Mouse (Mus musculus) embryonic fibroblast, embryonic 13.5 days (primary cell): ENCODE results near the gene Aurkaip1. TPM values are rescaled to one million over a fixed set of nuclear protein-coding genes. Genes with fewer than 3 reads are reported as not detected.
A peak's percentile ranks its signal among the peaks of the same experiment; 100 is the strongest.

Experiments
- H3K27ac ChIP-seq: 2 replicates; pipeline ENCODE4 v1.5.1; 2012; ENCODE audit warnings: low read length, control low read depth, inconsistent platforms; ENCODE audit not compliant: insufficient read depth
- H3K4me1 ChIP-seq: 2 replicates; pipeline ENCODE4 v1.6.1; 2011; ENCODE audit warnings: low read length; ENCODE audit not compliant: control insufficient read depth, insufficient read depth
- H3K4me3 ChIP-seq: 2 replicates; pipeline ENCODE4 v1.5.1; 2011; ENCODE audit warnings: mild to moderate bottlenecking, control low read depth, low read length; ENCODE audit not compliant: insufficient read depth
- CTCF ChIP-seq: IDR thresholded peaks from 2 replicates; pipeline ENCODE4 v1.5.1; 2011; ENCODE audit warnings: mild to moderate bottlenecking, control low read depth, low read length, moderate library complexity, borderline replicate concordance; ENCODE audit not compliant: insufficient read depth
- POLR2A ChIP-seq: IDR thresholded peaks from 2 replicates; pipeline ENCODE4 v1.6.1; 2011; ENCODE audit warnings: low read depth, mild to moderate bottlenecking, control low read depth, low read length, moderate library complexity
- polyA plus RNA-seq: library from polyadenylated mRNA; stranded (reverse); fragments of >200 nt; gene quantifications from 2 replicates; pipeline ENCODE4 v1.2.4, GENCODE M21; 2011; ENCODE audit warnings: low read depth; ENCODE audit not compliant: missing spikeins, insufficient read length

The Aurkaip1 gene
- polyA plus RNA-seq, 1 experiment, result 73.1 TPM

DNA sequence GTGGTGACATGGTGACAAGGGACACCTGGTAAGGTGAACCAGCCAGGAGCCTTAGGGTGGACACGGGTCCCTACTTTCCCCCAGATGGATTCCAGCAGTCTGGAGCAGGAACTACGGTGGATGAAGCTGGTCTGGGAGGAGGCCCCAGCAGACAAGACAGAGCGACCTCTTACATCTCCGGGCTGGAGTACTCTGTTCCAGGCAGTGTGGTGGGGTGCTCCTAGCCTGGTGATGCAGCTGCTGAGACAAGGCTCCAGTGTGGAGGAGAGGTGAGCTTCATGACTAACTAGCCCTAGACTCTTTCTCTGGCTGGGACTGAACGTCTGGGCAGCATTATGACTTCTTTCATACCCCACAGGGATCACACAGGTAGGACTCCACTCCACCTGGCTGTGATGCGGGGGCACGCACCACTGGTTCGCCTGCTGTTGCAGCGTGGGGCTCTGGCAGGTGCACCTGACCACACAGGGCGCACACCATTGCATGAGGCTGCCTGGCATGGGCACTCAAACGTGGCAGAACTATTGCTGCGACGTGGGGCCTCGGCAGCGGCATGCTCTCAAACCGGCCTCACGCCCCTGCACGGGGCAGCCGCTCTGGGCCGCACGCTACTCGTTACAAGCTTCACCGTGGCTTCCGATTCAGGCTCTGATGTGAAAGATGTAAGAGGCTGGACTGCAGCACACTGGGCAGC, 39.7 kb upstream of the Aurkaip1 start:
- TF ChIP-seq CTCF (no peak), POLR2A (no peak)
- Histone ChIP-seq H3K4me3 (no peak overlapping the region), H3K4me1 (no peaks in the 10 kb centered on the region), H3K27ac (no peak overlapping the region)

DNA sequence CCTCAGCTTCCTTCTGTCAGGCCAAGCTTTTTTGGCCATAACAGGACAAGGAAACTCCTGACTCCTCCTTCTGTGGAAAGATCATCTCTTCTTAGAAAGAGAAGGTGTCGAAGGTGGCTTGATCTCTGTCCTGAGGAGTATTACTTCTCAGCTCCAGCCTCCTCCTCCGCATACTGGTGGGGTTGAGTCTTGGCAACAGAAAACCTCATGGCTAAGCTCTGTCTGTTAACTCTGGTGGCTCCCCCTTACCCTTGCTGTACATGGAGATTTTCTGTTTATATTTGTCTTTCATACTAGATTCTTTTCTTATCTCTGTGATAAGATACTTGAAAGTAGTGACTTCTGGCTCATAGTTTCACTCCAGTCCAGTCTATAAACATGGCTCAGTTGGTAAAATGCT, 37.3 kb upstream of the Aurkaip1 start:
- Histone ChIP-seq H3K4me1 (no peaks in the 10 kb centered on the region), H3K4me3 (no peak overlapping the region), H3K27ac (no peak overlapping the region)
- TF ChIP-seq CTCF (no peak), POLR2A (no peak)

DNA sequence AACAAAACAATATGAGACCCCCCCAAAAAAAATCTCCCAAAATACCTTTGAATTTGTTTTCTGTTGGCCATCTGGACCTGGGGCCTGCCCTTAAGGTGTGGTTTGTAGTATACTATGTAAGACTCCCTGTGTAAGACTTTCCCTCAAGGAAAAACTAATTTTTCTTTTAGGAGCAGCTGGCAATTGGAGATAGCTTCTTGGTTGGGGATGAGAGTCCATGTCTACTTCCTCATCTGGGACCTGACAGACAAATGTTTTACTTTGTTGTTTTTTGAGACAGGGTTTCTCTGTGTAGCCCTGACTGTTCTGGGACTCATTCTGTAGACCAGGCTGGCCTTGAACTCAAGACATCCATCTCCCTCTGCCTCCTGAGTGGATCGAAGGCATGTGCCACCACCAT, 29.0 kb upstream of the Aurkaip1 start:
- Histone ChIP-seq H3K27ac (no peak overlapping the region), H3K4me1 (no peaks in the 10 kb centered on the region; the same call in 1 of the 2 replicates), H3K4me3 (no peak overlapping the region)
- TF ChIP-seq CTCF (no peak), POLR2A (no peak)

DNA sequence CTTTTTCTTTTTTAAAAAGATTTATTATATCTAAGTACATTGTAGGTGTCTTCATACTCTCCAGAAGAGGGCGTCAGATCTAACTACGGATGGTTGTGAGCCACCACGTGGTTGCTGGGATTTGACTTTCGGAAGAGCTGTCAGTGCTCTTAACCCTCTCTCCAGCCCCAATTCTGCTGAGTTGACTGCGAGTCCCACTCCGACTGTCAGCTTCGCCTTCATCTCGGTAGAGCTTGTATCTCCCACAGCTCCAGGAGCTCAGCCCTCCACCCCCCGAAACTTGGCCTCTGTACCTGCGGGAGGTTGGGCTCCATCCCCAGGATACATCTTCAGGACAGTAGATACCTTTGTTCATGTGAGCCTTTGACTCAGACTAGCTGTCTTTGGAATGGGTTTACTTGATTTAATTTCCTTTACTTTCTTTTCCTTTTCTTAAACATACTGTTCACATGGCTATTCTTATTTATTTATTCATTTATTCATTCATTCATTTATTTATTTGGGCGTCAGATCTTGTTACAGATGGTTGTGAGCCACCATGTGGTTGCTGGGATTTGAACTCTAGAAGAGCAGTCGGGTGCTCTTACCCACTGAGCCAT, 28.2 kb upstream of the Aurkaip1 start, which contains the start of gene Mrpl20:
Mrpl20 (plus strand) TSS at position 138 of the 599 bp plus-strand sequence.
- Histone ChIP-seq H3K27ac (no peak within 1 kb of the TSS), H3K4me3 (peak within 1 kb of the TSS; percentile 93), H3K4me1 (no peaks in the 10 kb centered on the region; the same call in 1 of the 2 replicates)
- TF ChIP-seq CTCF (no peak), POLR2A (0 out of 2 replicates have a peak, but pooled peaks have one; percentile 12)

DNA sequence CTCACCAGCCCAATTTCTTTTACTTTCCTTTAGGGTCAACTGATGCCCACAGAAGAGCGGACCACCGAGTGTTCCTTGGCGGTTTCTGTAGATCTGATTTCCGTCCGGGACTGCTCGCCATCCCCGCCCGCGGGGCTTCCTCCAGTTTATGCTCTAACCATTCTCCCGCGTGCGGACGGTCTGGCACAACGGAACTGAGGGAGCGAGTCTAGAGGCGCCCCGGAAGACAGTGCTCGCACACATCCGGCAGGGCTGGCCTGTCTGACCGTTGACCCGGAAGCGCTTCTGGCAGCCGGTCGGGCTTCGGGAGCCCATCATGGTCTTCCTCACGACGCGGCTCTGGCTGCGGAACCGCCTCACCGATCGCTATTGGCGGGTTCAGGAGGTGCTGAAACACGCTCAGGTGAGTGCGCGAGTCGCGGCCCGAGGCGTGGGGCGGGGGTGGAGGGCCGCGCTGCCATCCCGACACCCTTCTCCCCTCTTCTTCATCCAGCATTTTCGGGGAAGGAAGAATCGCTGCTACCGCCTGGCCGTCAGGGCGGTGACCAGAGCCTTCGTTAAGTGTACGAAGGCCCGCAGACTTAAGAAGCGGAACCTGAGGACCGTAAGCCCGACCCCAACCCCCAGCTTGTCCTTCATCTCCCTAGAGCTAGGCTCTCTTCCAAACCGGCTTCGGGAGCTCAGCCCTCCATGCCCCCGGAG, 27.6 kb upstream of the Aurkaip1 start:
- TF ChIP-seq POLR2A (peak; percentile 76), CTCF (no peak)
- Histone ChIP-seq H3K4me3 (peak overlapping the region; percentile 93), H3K4me1 (no peaks in the 10 kb centered on the region; the same call in 1 of the 2 replicates), H3K27ac (no peak overlapping the region)

DNA sequence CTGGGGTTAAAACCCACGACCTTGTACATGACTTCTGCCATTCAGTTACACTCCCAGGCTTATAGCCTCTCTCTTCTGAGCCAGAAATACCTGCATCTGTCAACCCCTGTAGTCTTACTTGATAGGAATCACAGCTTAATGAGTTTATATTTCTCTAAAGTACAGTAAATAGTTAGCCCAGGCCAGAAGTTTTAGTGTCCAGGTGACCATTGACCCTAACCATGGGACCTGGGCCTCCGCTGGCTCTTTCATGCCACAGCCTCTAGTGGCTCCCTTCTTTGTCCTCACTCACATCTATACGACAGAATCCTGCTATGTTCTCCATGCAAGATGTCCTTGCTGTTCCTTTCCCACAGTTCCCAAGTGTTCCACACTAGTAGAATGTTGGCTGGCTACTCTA, 23.2 kb upstream of the Aurkaip1 start:
- Histone ChIP-seq H3K27ac (no peak overlapping the region), H3K4me1 (no peaks in the 10 kb centered on the region; the same call in 1 of the 2 replicates), H3K4me3 (no peak overlapping the region)
- TF ChIP-seq POLR2A (no peak), CTCF (no peak)

DNA sequence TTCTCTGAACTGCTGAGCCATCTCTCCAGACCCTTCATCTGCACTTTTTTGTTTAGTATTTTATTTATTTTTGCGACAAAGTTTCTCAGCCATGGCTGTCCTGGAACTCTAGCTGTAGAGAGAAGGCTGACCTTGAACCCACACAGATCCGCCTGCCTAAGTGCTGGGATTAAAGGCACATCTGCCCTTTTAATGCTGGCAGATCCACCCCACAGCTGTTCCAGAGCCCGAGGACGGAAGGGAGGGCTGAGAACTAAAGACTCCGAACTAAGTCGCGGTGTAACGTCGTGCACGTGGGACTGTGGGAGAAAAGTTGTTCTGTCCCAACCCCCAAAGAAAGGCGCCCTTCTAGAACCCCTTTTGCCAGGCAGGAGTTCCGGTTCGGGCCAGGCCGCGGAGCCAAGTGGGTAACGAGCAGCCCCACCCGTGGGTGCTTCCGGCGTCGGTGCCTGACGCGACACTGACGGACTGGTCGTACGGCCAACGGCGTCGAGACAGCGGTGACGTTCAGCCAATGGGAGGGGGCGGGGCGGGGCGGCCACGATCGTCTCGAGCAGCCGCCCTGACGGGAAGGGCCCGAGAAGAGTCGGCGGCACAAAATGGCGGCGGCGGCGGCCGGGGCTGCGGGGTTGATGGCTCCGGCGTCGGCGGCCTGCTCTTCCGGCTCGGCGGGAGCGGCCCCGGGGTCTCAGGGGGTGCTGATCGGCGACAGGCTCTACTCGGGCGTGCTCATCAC, 19.0 kb upstream of the Aurkaip1 start, which contains the start of gene Ccnl2:
Ccnl2 (plus strand) TSS at position 561 of the 736 bp plus-strand sequence.
- no peak for TF ChIP-seq CTCF
- peak; percentile 61 for TF ChIP-seq POLR2A
- Histone ChIP-seq H3K4me3 (peak within 1 kb of the TSS; percentile 71), H3K4me1 (peaks cover 4% of the 10 kb centered on the region; the same call in 1 of the 2 replicates), H3K27ac (peak within 1 kb of the TSS; percentile 78)

DNA sequence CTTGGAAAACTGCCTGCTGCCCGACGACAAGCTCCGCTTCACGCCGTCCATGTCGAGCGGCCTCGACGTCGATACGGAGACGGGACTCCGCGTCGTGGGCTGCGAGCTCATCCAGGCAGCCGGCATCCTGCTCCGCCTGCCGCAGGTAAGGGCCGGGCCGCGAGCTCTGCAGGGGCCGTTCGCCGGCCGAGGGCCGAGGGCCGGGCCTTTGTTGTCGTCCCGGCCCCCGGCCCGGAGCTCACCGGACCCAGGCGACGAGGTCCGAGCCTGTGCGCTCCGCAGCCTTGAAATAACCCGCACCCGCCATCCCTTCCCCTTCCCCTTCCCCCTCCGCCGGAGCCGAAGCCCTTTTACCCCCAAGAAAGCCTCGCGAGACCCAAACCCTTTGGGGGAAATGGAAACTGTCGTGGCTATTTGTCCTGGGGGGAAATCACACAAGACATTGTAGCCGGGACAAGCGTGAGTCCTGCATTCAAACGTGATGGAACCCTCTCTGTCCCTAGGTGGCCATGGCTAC, 18.3 kb upstream of the Aurkaip1 start:
- Histone ChIP-seq H3K4me1 (peaks cover 4% of the 10 kb centered on the region; the same call in 1 of the 2 replicates), H3K4me3 (peak overlapping the region; percentile 71), H3K27ac (peak overlapping the region; percentile 29)
- no peak for TF ChIP-seq CTCF

DNA sequence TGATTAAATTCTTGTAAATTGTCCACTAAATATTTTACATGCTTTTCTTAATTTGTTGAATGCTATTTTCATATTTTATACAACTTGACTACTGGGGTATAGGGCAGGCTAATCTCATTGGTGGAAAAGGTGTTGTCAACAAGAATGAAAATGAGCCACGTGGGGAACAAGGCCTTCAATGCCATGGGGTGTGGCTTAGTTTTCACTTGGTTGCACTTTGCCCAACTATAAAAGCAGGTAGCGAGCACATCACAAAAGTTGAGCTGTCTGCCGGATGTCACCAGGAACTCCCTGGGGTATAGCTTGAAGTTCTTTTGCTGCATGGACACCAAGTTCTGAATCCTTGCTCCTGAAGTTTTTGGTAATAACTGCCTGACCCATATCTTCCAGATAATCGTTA, 13.5 kb upstream of the Aurkaip1 start:
- no peak overlapping the region for H3K4me3 ChIP-seq
- TF ChIP-seq POLR2A (no peak), CTCF (no peak)

More for the DNA sequence above, 13.5 kb upstream of the Aurkaip1 start:
- Histone ChIP-seq H3K27ac (no peak overlapping the region), H3K4me1 (peaks cover 4% of the 10 kb centered on the region; the same call in 1 of the 2 replicates)
